Mouse (Mus musculus) forebrain, postnatal 0 days (tissue): ENCODE measurements around the gene Rpl15. TPM values are rescaled to one million over a fixed set of nuclear protein-coding genes. Genes with fewer than 3 reads are reported as not detected.
"Not testable (repeated sequence)": the region's sequence is repeated elsewhere in the genome, so short reads cannot be mapped to it uniquely, and the experiment has no call there.

Experiments
- ATAC-seq: fragments of 200-750 bp; cut with Nextera tagmentation; 2 replicates; pipeline ENCODE4 v1.8.0; 2017; ENCODE audit warnings: mild to moderate bottlenecking, moderate library complexity
- DNase-seq: peaks from one replicate; pipeline ENCODE4 v3.0.0-alpha.2; 2015
- H3K27ac ChIP-seq: fragments of 300-500 bp; sonication (generic); 2 replicates; pipeline ENCODE4 v1.5.1; 2014; ENCODE audit warnings: low read depth, mild to moderate bottlenecking, antibody characterized with exemption, low read length, moderate library complexity, mixed read lengths
- H3K27me3 ChIP-seq: fragments of 300-500 bp; sonication (generic); 2 replicates; pipeline ENCODE4 v1.6.1; 2014; ENCODE audit warnings: mild to moderate bottlenecking, low read length, mixed read lengths; ENCODE audit not compliant: insufficient read depth
- H3K36me3 ChIP-seq: fragments of 300-500 bp; sonication (generic); 2 replicates; pipeline ENCODE4 v1.6.1; 2014; ENCODE audit warnings: mild to moderate bottlenecking, moderate library complexity; ENCODE audit not compliant: insufficient read depth
- H3K4me1 ChIP-seq: fragments of 300-500 bp; sonication (generic); 2 replicates; pipeline ENCODE4 v1.6.1; 2014; ENCODE audit warnings: antibody characterized with exemption; ENCODE audit not compliant: insufficient read depth
- H3K4me2 ChIP-seq: fragments of 300-500 bp; sonication (generic); 2 replicates; pipeline ENCODE4 v1.6.1; 2014; ENCODE audit warnings: low read depth, mild to moderate bottlenecking, moderate library complexity
- H3K4me3 ChIP-seq: fragments of 300-500 bp; sonication (generic); 2 replicates; pipeline ENCODE4 v1.5.1; 2014; ENCODE audit warnings: low read depth, low read length, mixed read lengths
- H3K9ac ChIP-seq: fragments of 300-500 bp; sonication (generic); 2 replicates; pipeline ENCODE4 v1.6.1; 2014; ENCODE audit warnings: mild to moderate bottlenecking
- H3K9me3 ChIP-seq: fragments of 300-500 bp; sonication (generic); 2 replicates; pipeline ENCODE4 v1.6.1; 2016; ENCODE audit warnings: low read length
- CTCF ChIP-seq: sonication (generic); IDR thresholded peaks from 2 replicates; pipeline ENCODE4 v1.5.1; 2016; ENCODE audit warnings: antibody characterized with exemption, control low read depth, low read depth
- WGBS: fragments of 180-500 bp; shearing (Covaris S2); extraction: QIAGEN DNeasy Blood & Tissue Kit; methylation state at CpG from one replicate; pipeline ENCODE4 v1.1.7; 2014; 5-methylcytosine and 5-hydroxymethylcytosine counted together
- polyA plus RNA-seq: library from polyadenylated mRNA; unstranded; fragments of >200 nt; fragmentation: Nextera tagmentation; extraction: Ambion mirVana; gene quantifications from 2 replicates; pipeline ENCODE4 v1.2.1, GENCODE M21; 2015
- total RNA-seq: library from RNA; depleted of rRNA; stranded (reverse); fragments of >200 nt; gene quantifications from 2 replicates; pipeline ENCODE4 v1.2.3, GENCODE M21; 2014; rRNA removed

Gene Rpl15
- total and polyA plus RNA-seq, 2 experiments from 2014 or later: 300 to 701 TPM

DNA sequence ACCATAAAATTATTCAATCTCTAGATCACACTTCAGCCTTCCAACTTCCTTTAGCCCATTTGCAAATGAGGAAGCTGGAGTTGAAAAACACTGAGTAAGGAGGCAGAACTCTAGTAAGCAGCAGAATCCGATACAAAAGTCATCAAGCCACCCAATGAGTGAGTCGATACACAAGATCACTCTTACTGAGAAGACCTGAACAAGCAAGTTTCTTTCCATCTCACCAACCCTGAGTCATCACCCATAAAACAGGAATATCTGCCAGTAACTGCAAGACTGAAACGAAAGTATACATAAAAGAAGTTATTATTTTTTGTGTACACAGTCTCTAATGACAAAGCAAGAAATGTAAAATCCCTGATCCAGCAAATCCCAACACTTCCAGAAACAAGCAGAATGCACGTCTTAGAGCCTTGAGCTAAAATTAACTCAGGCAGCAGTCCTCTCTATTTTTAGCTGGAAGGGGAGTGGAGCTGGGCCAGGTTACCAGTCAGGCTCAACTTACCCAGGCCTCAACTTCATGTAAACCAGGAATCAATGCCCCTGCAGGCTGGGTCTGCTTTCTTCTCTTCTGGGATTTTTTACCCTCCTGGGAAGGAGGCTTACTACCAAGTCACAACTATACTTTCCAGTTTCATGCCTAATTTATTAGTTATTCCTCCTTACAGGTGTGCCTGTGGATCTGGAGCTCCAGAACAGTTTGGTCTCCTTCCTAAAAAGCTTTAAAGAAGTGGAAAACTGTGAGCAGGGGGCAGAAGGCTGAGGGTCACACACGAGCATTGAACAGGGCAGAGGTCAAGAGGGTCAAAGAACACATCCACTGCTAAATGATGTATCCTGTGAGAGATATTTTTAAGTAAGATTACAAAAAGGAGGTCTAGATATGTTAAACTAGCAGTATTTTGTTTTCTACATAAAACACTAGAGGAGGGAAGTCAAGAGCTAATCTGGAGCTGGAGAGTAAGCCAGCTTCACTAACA, 36.9 kb downstream of the Rpl15 start:
- no peak overlapping the region for H3K27ac ChIP-seq
- H3K4me2 ChIP-seq: no peak overlapping the region
- no peak overlapping the region for H3K9ac ChIP-seq
- no peaks in the 10 kb centered on the region for H3K36me3 ChIP-seq
- no peaks in the 10 kb centered on the region for H3K27me3 ChIP-seq
- no peaks in the 10 kb centered on the region for H3K9me3 ChIP-seq
- no peak overlapping the region for H3K4me3 ChIP-seq
- no peak for ATAC-seq
- WGBS: 60% methylated on average over 5 of the region's 5 CpGs
- DNase-seq: no peak
- no peak for TF ChIP-seq CTCF
- no peaks in the 10 kb centered on the region for H3K4me1 ChIP-seq

GRCm38 (mm10) chr14:18233076-18233475, 38.1 kb downstream of the Rpl15 start:
- no peaks in the 10 kb centered on the region for H3K4me1 ChIP-seq
- DNase-seq (no peak), ATAC-seq (no peak)
- H3K9ac ChIP-seq: no peak overlapping the region
- H3K4me3 ChIP-seq: no peak overlapping the region
- H3K9me3 ChIP-seq: no peaks in the 10 kb centered on the region
- no peaks in the 10 kb centered on the region for H3K27me3 ChIP-seq
- H3K27ac ChIP-seq: no peak overlapping the region
- WGBS: 72% methylated on average over 2 of the region's 2 CpGs
- H3K36me3 ChIP-seq: no peaks in the 10 kb centered on the region
- no peak for TF ChIP-seq CTCF
- H3K4me2 ChIP-seq: no peak overlapping the region

DNA sequence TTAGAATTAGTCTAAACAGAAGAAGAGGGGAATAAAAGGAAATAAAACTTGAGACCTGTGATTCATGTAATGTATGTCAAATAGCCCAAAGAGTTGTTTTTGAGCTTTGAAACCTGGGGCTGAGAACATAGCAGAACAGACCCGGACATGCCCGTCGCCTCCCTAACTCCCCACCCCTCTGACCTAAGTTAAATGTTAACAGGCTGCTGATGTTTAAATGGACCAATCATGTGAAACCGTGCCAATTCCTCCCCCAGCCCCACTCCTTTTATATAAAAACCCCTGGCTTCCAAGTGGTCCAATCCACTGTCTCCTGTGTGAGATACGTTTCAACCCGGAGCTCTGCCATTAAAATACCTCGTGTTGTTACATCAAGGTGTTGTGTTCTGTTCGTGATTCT, 39.3 kb downstream of the Rpl15 start:
- ATAC-seq, DNase-seq, H3K27me3 ChIP-seq, H3K27ac ChIP-seq, H3K9me3 ChIP-seq, H3K4me3 ChIP-seq, H3K4me1 ChIP-seq, H3K36me3 ChIP-seq, H3K4me2 ChIP-seq, H3K9ac ChIP-seq: not testable (repeated sequence)
- WGBS: 95% methylated on average over 8 of the region's 8 CpGs

- H3K4me2 ChIP-seq, H3K4me1 ChIP-seq, DNase-seq, H3K27ac ChIP-seq, H3K36me3 ChIP-seq, H3K9ac ChIP-seq, ATAC-seq, H3K4me3 ChIP-seq, H3K9me3 ChIP-seq, H3K27me3 ChIP-seq: not testable (repeated sequence)
- WGBS: 97% methylated on average over 10 of the region's 10 CpGs
Measured at GRCm38 (mm10) chr14:18229751-18230150, 41.4 kb downstream of the Rpl15 start.

DNA sequence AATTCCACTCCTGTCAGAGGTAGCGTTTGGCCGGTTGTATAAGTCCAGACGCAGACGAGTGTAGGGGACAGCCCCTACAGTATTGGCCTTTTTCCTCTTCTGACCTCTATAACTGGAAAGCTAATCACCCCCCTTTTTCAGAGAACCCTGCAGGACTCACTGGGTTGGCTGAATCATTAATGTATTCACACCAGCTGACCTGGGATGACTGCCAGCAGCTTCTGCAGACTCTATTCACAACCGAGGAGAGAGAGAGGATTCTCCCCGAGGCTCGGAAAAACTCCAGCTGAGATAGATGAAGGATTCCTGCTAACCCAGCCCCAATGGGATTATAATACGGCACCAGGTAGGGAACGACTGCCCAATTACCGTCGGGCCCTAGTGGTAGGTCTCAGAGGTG, 45.0 kb downstream of the Rpl15 start:
- H3K9ac ChIP-seq, H3K27me3 ChIP-seq, H3K4me1 ChIP-seq, H3K36me3 ChIP-seq, H3K27ac ChIP-seq, H3K4me3 ChIP-seq, H3K9me3 ChIP-seq, H3K4me2 ChIP-seq, DNase-seq, ATAC-seq: not testable (repeated sequence)
- 26% methylated on average over 11 of the region's 11 CpGs for WGBS

DNA sequence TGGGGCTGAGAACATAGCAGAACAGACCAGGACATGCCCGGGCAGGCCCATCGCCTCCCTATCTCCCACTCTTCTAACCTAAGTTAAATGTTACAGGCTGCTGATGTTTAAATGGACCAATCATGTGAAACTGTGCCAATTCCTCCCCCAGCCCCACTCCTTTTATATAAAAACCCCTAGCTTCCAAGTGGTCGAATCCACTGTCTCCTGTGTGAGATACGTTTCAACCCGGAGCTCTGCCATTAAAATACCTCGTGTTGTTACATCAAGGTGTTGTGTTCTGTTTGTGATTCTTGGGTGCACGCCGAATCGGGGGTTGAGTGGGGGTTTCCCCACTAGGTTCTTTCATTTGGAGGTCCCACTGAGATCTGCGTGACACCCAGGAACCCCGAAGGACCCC, 45.8 kb downstream of the Rpl15 start:
- not testable (repeated sequence) for DNase-seq, H3K9ac ChIP-seq, H3K36me3 ChIP-seq, H3K4me1 ChIP-seq, H3K27me3 ChIP-seq, H3K9me3 ChIP-seq, ATAC-seq, H3K4me2 ChIP-seq, H3K4me3 ChIP-seq, H3K27ac ChIP-seq
- 94% methylated on average over 11 of the region's 11 CpGs for WGBS

DNA sequence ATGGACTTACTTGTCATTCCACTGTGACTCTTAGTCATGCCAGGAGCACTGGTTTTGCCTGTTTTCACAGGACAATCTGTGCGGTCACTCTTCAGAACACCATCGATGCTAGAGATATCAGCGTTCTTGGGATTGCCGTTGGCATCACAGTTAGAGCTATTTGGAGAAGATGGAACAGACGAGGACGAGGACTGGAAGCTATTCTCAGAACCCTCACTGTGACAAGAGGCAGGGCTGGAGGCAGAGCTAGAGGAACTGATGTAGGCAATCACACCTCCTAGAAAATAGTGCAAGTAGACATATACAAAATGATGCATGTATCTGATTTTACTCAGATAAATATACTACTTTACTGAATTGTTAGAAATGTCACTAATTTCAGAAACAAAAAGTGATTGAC, 49.2 kb downstream of the Rpl15 start:
- 94% methylated on average over 6 of the region's 6 CpGs for WGBS
- H3K4me2 ChIP-seq: no peak overlapping the region
- no peaks in the 10 kb centered on the region for H3K4me1 ChIP-seq
- H3K9me3 ChIP-seq: no peaks in the 10 kb centered on the region
- no peaks in the 10 kb centered on the region for H3K27me3 ChIP-seq
- no peak overlapping the region for H3K4me3 ChIP-seq
- TF ChIP-seq CTCF: no peak
- DNase-seq (no peak), ATAC-seq (no peak)
- H3K9ac ChIP-seq: no peak overlapping the region
- H3K27ac ChIP-seq: no peak overlapping the region
- H3K36me3 ChIP-seq: no peaks in the 10 kb centered on the region

Other genes with a start within 250 kb of the Rpl15 start
- gene Nr1d2, start 32.3 kb downstream of the Rpl15 start, total RNA-seq: 21.1 and 24.4 TPM in 2 replicates
- 5.6 and 7.1 TPM in 2 replicates for gene Nr1d2, start 32.3 kb downstream of the Rpl15 start, polyA plus RNA-seq
- 19.2 and 23.8 TPM in 2 replicates for gene Nkiras1, start 255 bp downstream of the Rpl15 start, total RNA-seq
- 47.1 and 54.9 TPM in 2 replicates for gene Nkiras1, start 255 bp downstream of the Rpl15 start, polyA plus RNA-seq
- gene Ube2e1, start 60.5 kb upstream of the Rpl15 start, total RNA-seq: 49.7 and 59.9 TPM in 2 replicates
- gene Ube2e1, start 60.5 kb upstream of the Rpl15 start, polyA plus RNA-seq: 144 and 158 TPM in 2 replicates